Mouse (Mus musculus) lung, postnatal 0 days (tissue): ENCODE results near the gene Gmps.

Source experiments
- CTCF ChIP-seq: IDR thresholded peaks from 2 replicates; pipeline ENCODE4 v1.5.1; 2016; ENCODE audit warnings: antibody characterized with exemption, mild to moderate bottlenecking
- EP300 ChIP-seq: IDR thresholded peaks from 2 replicates; pipeline ENCODE4 v1.6.1; 2016; ENCODE audit warnings: antibody characterized with exemption, mild to moderate bottlenecking, control low read depth

GRCm38 (mm10) chr3:64038136-64038841 is 62.4 kb downstream of the Gmps start:
- TF ChIP-seq CTCF (no peak), EP300 (no peak)
